Mouse (Mus musculus) small intestine, adult 2 months (tissue): ENCODE measurements around the gene Rras2. TPM values are rescaled to one million over a fixed set of nuclear protein-coding genes. Genes with fewer than 3 reads are reported as not detected.

Experiments
- H3K27ac ChIP-seq: fragments of 200-500 bp; 2 replicates; pipeline ENCODE4 v1.5.1; 2012; ENCODE audit warnings: low read depth, low read length, control low read depth, inconsistent platforms; ENCODE audit not compliant: insufficient read depth
- H3K27me3 ChIP-seq: fragments of 200-500 bp; 2 replicates; pipeline ENCODE4 v1.6.1; 2012; ENCODE audit warnings: mild to moderate bottlenecking, moderate library complexity, low read length, inconsistent platforms; ENCODE audit not compliant: control insufficient read depth, insufficient read depth
- H3K36me3 ChIP-seq: fragments of 200-500 bp; 2 replicates; pipeline ENCODE4 v1.6.1; 2012; ENCODE audit warnings: mild to moderate bottlenecking, low read length, control low read depth, inconsistent platforms; ENCODE audit not compliant: control insufficient read depth, insufficient read depth
- H3K4me1 ChIP-seq: fragments of 200-500 bp; 2 replicates; pipeline ENCODE4 v1.6.1; 2012; ENCODE audit warnings: low read length, inconsistent platforms, mixed read lengths; ENCODE audit not compliant: control insufficient read depth, insufficient read depth, insufficient read length
- H3K4me3 ChIP-seq: fragments of 200-500 bp; 2 replicates; pipeline ENCODE4 v1.5.1; 2012; ENCODE audit warnings: low read depth, mild to moderate bottlenecking, control low read depth, inconsistent platforms, low read length, moderate library complexity
- CTCF ChIP-seq: fragments of 200-500 bp; IDR thresholded peaks from 2 replicates; pipeline ENCODE4 v1.5.1; 2012; ENCODE audit warnings: low read depth, mild to moderate bottlenecking, control low read depth, inconsistent platforms, low read length, moderate library complexity, mixed read lengths; ENCODE audit not compliant: insufficient replicate concordance, insufficient read length; ENCODE audit errors: extremely low read depth
- POLR2A ChIP-seq: fragments of 200-500 bp; IDR thresholded peaks from 2 replicates; pipeline ENCODE4 v1.6.1; 2012; ENCODE audit warnings: low read depth, mild to moderate bottlenecking, control low read depth, inconsistent platforms, low read length, moderate library complexity
- WGBS: fragments of 180-500 bp; shearing (Covaris S2); methylation state at CpG from one replicate; pipeline ENCODE4 v1.1.7; 2018; 5-methylcytosine and 5-hydroxymethylcytosine counted together
- polyA plus RNA-seq: library from polyadenylated mRNA; depleted of rRNA; stranded (reverse); fragments of >200 nt; gene quantifications from 2 replicates; pipeline ENCODE4 v1.2.3, GENCODE M21; 2012

Gene Rras2
- polyA plus RNA-seq, 1 experiment: 21.3 TPM

GRCm38 (mm10) chr7:114093548-114094174, 23.9 kb downstream of the Rras2 start:
- H3K27ac ChIP-seq: no peak overlapping the region
- no peak for TF ChIP-seq POLR2A
- 84% methylated on average over 8 of the region's 8 CpGs for WGBS

GRCm38 (mm10) chr7:114090892-114091545, 26.6 kb downstream of the Rras2 start:
- Histone ChIP-seq H3K27me3 (no peaks in the 10 kb centered on the region), H3K27ac (peak overlapping the region; percentile 74), H3K4me3 (peak overlapping the region; percentile 16; the same call in 1 of the 2 replicates), H3K36me3 (no peaks in the 10 kb centered on the region), H3K4me1 (peaks cover 45% of the 10 kb centered on the region)
- 25% methylated on average over 10 of the region's 10 CpGs for WGBS
- TF ChIP-seq POLR2A (no peak), CTCF (no peak)

More at GRCm38 (mm10) chr7:114093548-114094174, 23.9 kb downstream of the Rras2 start:
- Histone ChIP-seq H3K36me3 (no peaks in the 10 kb centered on the region), H3K27me3 (no peaks in the 10 kb centered on the region), H3K4me1 (peaks cover 26% of the 10 kb centered on the region), H3K4me3 (no peak overlapping the region)

GRCm38 (mm10) chr7:114090231-114090630, 27.4 kb downstream of the Rras2 start:
- TF ChIP-seq CTCF (no peak), POLR2A (no peak)
- H3K36me3 ChIP-seq: no peaks in the 10 kb centered on the region
- no peak overlapping the region for H3K4me3 ChIP-seq
- no peak overlapping the region for H3K27ac ChIP-seq
- H3K27me3 ChIP-seq: no peaks in the 10 kb centered on the region
- 58% methylated on average over 3 of the region's 3 CpGs for WGBS
- H3K4me1 ChIP-seq: peaks cover 46% of the 10 kb centered on the region

- no peak overlapping the region for H3K4me3 ChIP-seq
- peaks cover 39% of the 10 kb centered on the region for H3K4me1 ChIP-seq
- no peak for TF ChIP-seq CTCF
- no peak for TF ChIP-seq POLR2A
- WGBS: 24% methylated on average over 5 of the region's 5 CpGs
- H3K36me3 ChIP-seq: no peaks in the 10 kb centered on the region
- no peaks in the 10 kb centered on the region for H3K27me3 ChIP-seq
- H3K27ac ChIP-seq: peak overlapping the region; percentile 82
These were observed 28.7 kb downstream of the Rras2 start for GRCm38 (mm10) chr7:114088918-114089317.

GRCm38 (mm10) chr7:114087986-114088385, 29.6 kb downstream of the Rras2 start:
- H3K4me3 ChIP-seq: peak overlapping the region; percentile 5; the same call in 1 of the 2 replicates
- 11% methylated on average over 11 of the region's 11 CpGs for WGBS
- H3K27me3 ChIP-seq: no peaks in the 10 kb centered on the region
- peak overlapping the region; percentile 57 for H3K27ac ChIP-seq
- peaks cover 39% of the 10 kb centered on the region for H3K4me1 ChIP-seq
- TF ChIP-seq POLR2A: no peak
- no peak for TF ChIP-seq CTCF
- no peaks in the 10 kb centered on the region for H3K36me3 ChIP-seq

- Histone ChIP-seq H3K4me3 (no peak overlapping the region), H3K27ac (0 out of 2 replicates have a peak overlapping the region, but pooled peaks have one; percentile 21), H3K4me1 (peaks cover 39% of the 10 kb centered on the region), H3K27me3 (no peaks in the 10 kb centered on the region), H3K36me3 (no peaks in the 10 kb centered on the region)
- TF ChIP-seq CTCF: no peak
- no peak for TF ChIP-seq POLR2A
- 35% methylated on average over 6 of the region's 6 CpGs for WGBS
These were observed 30.2 kb downstream of the Rras2 start for GRCm38 (mm10) chr7:114087341-114087740.

- WGBS: 32% methylated on average over 6 of the region's 6 CpGs
- Histone ChIP-seq H3K27me3 (no peaks in the 10 kb centered on the region), H3K4me3 (no peak overlapping the region), H3K27ac (peak overlapping the region; percentile 15; the same call in 1 of the 2 replicates), H3K4me1 (peaks cover 32% of the 10 kb centered on the region), H3K36me3 (no peaks in the 10 kb centered on the region)
- no peak for TF ChIP-seq POLR2A
These were observed 31.4 kb downstream of the Rras2 start for GRCm38 (mm10) chr7:114086021-114086710.
